Mouse (Mus musculus) layer of hippocampus, adult 9-11 months (tissue): Measurements from ENCODE around the gene T2.
"Not testable (repeated sequence)": the region's sequence is repeated elsewhere in the genome, so short reads cannot be mapped to it uniquely, and the experiment has no call there.

Source experiments
- DNase-seq: peaks from one replicate; pipeline ENCODE4 v3.0.0; 2022

T2 gene

GRCm38 (mm10) chr17:8367514-8368480, 12.0 kb downstream of the T2 start:
- no peak for DNase-seq

- peak; percentile 89 for DNase-seq
These were observed 12.8 kb downstream of the T2 start for GRCm38 (mm10) chr17:8368570-8368969.

GRCm38 (mm10) chr17:8369171-8369570, 13.4 kb downstream of the T2 start:
- DNase-seq, result no peak

GRCm38 (mm10) chr17:8370634-8371229, 14.9 kb downstream of the T2 start:
- no peak for DNase-seq

- peak; percentile 92 for DNase-seq
These were observed 16.0 kb downstream of the T2 start for GRCm38 (mm10) chr17:8371834-8372233.

- peak; percentile 77 for DNase-seq
These were observed 16.7 kb downstream of the T2 start for GRCm38 (mm10) chr17:8372286-8373046.

- DNase-seq, result no peak
These were observed 21.5 kb downstream of the T2 start for GRCm38 (mm10) chr17:8377298-8377697.

- DNase-seq, result no peak
These were observed 29.6 kb downstream of the T2 start for GRCm38 (mm10) chr17:8385441-8385840.

- no peak for DNase-seq
These were observed 32.7 kb downstream of the T2 start for GRCm38 (mm10) chr17:8388463-8388862.

- DNase-seq, result no peak
These were observed 33.4 kb downstream of the T2 start for GRCm38 (mm10) chr17:8388990-8389789.

GRCm38 (mm10) chr17:8389790-8390095, 34.0 kb downstream of the T2 start:
- no peak for DNase-seq

- DNase-seq, result no peak
These were observed 34.7 kb downstream of the T2 start for GRCm38 (mm10) chr17:8390487-8390886.

- no peak for DNase-seq
These were observed 40.6 kb downstream of the T2 start for GRCm38 (mm10) chr17:8396371-8396770.

GRCm38 (mm10) chr17:8397946-8398345, 42.2 kb downstream of the T2 start:
- no peak for DNase-seq

- not testable (repeated sequence) for DNase-seq
These were observed 48.1 kb downstream of the T2 start for GRCm38 (mm10) chr17:8403932-8404331.

- no peak for DNase-seq
These were observed 50.5 kb downstream of the T2 start for GRCm38 (mm10) chr17:8406285-8406684.

- DNase-seq, result not testable (repeated sequence)
These were observed 52.2 kb downstream of the T2 start for GRCm38 (mm10) chr17:8408002-8408401.

- DNase-seq, result no peak
These were observed 53.0 kb downstream of the T2 start for GRCm38 (mm10) chr17:8408589-8409295.

- DNase-seq, result no peak
These were observed 54.5 kb downstream of the T2 start for GRCm38 (mm10) chr17:8410330-8410729.

GRCm38 (mm10) chr17:8413656-8414055, 57.9 kb downstream of the T2 start:
- DNase-seq, result no peak

GRCm38 (mm10) chr17:8415533-8415932, 59.7 kb downstream of the T2 start:
- no peak for DNase-seq

GRCm38 (mm10) chr17:8416865-8417264, 61.1 kb downstream of the T2 start:
- DNase-seq, result no peak
